Comparison of ENCODE assay signal across 20 mouse cellular contexts in the genomic region with DNA sequence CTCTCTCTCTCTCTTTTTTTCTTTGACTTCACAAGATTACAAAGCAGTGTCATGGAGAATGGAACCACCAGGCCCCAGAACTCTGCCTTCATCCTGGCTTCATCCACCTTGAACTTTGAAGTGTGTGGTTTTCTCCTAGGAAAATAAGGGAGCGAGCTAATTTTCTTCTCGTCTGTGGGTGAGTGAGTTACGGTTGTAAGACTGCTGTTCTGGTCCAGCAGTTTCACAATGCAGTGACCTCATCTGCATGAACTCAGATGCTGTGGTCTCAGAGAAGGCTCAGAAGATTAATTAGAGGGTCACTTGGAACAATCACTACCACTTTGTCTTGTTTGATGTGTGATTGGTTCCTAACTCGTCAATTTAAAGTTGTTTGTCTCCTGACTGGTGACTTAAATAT.
A peak's percentile ranks its signal among the peaks of the same experiment; 100 is the strongest.
DNase-seq lines count a peak whose midpoint lies in the region; ATAC-seq lines count a peak whose summit lies in the region.
"Had no signal": no experiment of that assay in that cellular context is flagged by ENCODE, and none has a peak within 500 bp of the region (broad histone marks: within the 10 kb centered on the region; RNA-seq: fewer than 3 reads in every experiment).

No protein-coding gene starts in this region.

- H3K27ac ChIP-seq in kidney, embryonic 14.5 days (ENCODE audit: low read depth, low read length) = no peak overlapping the region
- H3K27ac ChIP-seq: embryonic facial prominence, embryonic 13.5 days; forebrain, embryonic 12.5 days; heart, embryonic 15.5 days; hindbrain, embryonic 15.5 days had no signal

- peak; percentile 82; the same call in 1 of the 2 replicates for ATAC-seq in kidney, embryonic 14.5 days (ENCODE audit: low FRiP score, low TSS enrichment)
- no peak for ATAC-seq in monocyte, adult 5-6 weeks (replicated peaks; ENCODE audit: insufficient number of reproducible peaks, low FRiP score, low TSS enrichment, poor library complexity, severe bottlenecking)

- H3K4me3 ChIP-seq in kidney, embryonic 14.5 days (ENCODE audit: low read length) = no peak overlapping the region
- H3K4me3 ChIP-seq: embryonic facial prominence, embryonic 13.5 days; forebrain, embryonic 12.5 days; heart, embryonic 15.5 days; hindbrain, embryonic 15.5 days had no signal

- 7% methylated on average over 4 of the region's 4 CpGs for WGBS in kidney, embryonic 14.5 days

- no peaks in the 10 kb centered on the region for H3K27me3 ChIP-seq in kidney, embryonic 14.5 days (ENCODE audit: control insufficient read depth, insufficient read depth, low read length)
- H3K27me3 ChIP-seq: embryonic facial prominence, embryonic 13.5 days; forebrain, embryonic 12.5 days; heart, embryonic 15.5 days; hindbrain, embryonic 15.5 days had no signal

- no peak overlapping the region for H3K4me2 ChIP-seq in kidney, embryonic 14.5 days (replicated peaks; ENCODE audit: low read depth, low read length)
- H3K4me2 ChIP-seq: embryonic facial prominence, embryonic 13.5 days; forebrain, embryonic 12.5 days; heart, embryonic 11.5 days; heart, embryonic 15.5 days; hindbrain, embryonic 15.5 days had no signal

- H3K4me1 ChIP-seq in kidney, embryonic 14.5 days (ENCODE audit: control insufficient read depth, insufficient read depth, low read length) = no peaks in the 10 kb centered on the region
- H3K4me1 ChIP-seq: embryonic facial prominence, embryonic 13.5 days; heart, embryonic 15.5 days; hindbrain, embryonic 15.5 days had no signal

- intact Hi-C loops in heart, postnatal 25 days (cut with DNase I) = no loop called here

- H3K9me3 ChIP-seq in kidney, embryonic 14.5 days (ENCODE audit: control insufficient read depth, low read length) = no peaks in the 10 kb centered on the region
- H3K9me3 ChIP-seq: embryonic facial prominence, embryonic 13.5 days; forebrain, embryonic 12.5 days; heart, embryonic 15.5 days; hindbrain, embryonic 15.5 days had no signal

- peak; percentile 15 to 33 for DNase-seq in heart, adult 18-20 months
- DNase-seq in heart, postnatal 25 days (ENCODE audit: low spot score) = no peak
- DNase-seq in kidney, postnatal 10 days = no peak
- peak; percentile 12 for DNase-seq in Muller cell, postnatal 12 days (ENCODE audit: inconsistent ontology term)
- DNase-seq in kidney, postnatal 36 days = peak; percentile 30 to 36
- DNase-seq: adrenal gland, adult 2 months; adrenal gland, postnatal 25 days; cerebellum, adult 18-20 months; cerebellum, adult 9-11 months; cerebellum, postnatal 36 days; forebrain, postnatal 0 days; gastrocnemius, postnatal 14 days; heart, postnatal 14 days had no signal

- H3K36me3 ChIP-seq in kidney, embryonic 14.5 days (ENCODE audit: control insufficient read depth, insufficient read depth, low read length) = no peaks in the 10 kb centered on the region
- H3K36me3 ChIP-seq: embryonic facial prominence, embryonic 13.5 days; forebrain, embryonic 12.5 days; heart, embryonic 15.5 days; hindbrain, embryonic 15.5 days had no signal

- no peak overlapping the region for H3K9ac ChIP-seq in kidney, embryonic 14.5 days (ENCODE audit: low read depth, low read length)
- H3K9ac ChIP-seq: embryonic facial prominence, embryonic 13.5 days; forebrain, embryonic 12.5 days; forebrain, postnatal 0 days; heart, embryonic 15.5 days; hindbrain, embryonic 15.5 days had no signal

Comparison
In these comparisons a context has a peak if more than half of its experiments do, and no peak if none do; other contexts are left out.
1. DNase-seq: peak in heart, adult 18-20 months (2 of 2), Muller cell, postnatal 12 days (single experiment) and kidney, postnatal 36 days (2 of 2); none in heart, postnatal 25 days (single experiment) and kidney, postnatal 10 days (single experiment).